Mouse (Mus musculus) neural tube, embryonic 15.5 days (tissue): ENCODE measurements around the gene Vapa. TPM values are rescaled to one million over a fixed set of nuclear protein-coding genes. Genes with fewer than 3 reads are reported as not detected.

Source experiments
- polyA plus RNA-seq: library from polyadenylated mRNA; unstranded; fragments of >200 nt; fragmentation: Nextera tagmentation; extraction: Ambion mirVana; gene quantifications from 2 replicates; pipeline ENCODE4 v1.2.1, GENCODE M21; 2015

Gene Vapa
- polyA plus RNA-seq, 1 experiment from 2014 or later = 299 TPM

Other genes starting within 250 kb of the Vapa start
- gene Tmem232, start 72.8 kb downstream of the Vapa start, polyA plus RNA-seq = 1.2 and 1.4 TPM in 2 replicates
- gene Txndc2, start 28.6 kb upstream of the Vapa start, polyA plus RNA-seq = 0.10 and 0.13 TPM in 2 replicates
- 53.2 and 56.8 TPM in 2 replicates for gene Rab31, start 159.2 kb upstream of the Vapa start, polyA plus RNA-seq
- gene Ppp4r1, start 169.0 kb upstream of the Vapa start, polyA plus RNA-seq = 36.3 and 40.1 TPM in 2 replicates